Mouse (Mus musculus): ENCODE results near the gene Asb3. TPM values are rescaled to one million over a fixed set of nuclear protein-coding genes. Genes with fewer than 3 reads are reported as not detected.

Gene Asb3
- polyA plus RNA-seq, 1 experiment = 3.8 TPM

DNA sequence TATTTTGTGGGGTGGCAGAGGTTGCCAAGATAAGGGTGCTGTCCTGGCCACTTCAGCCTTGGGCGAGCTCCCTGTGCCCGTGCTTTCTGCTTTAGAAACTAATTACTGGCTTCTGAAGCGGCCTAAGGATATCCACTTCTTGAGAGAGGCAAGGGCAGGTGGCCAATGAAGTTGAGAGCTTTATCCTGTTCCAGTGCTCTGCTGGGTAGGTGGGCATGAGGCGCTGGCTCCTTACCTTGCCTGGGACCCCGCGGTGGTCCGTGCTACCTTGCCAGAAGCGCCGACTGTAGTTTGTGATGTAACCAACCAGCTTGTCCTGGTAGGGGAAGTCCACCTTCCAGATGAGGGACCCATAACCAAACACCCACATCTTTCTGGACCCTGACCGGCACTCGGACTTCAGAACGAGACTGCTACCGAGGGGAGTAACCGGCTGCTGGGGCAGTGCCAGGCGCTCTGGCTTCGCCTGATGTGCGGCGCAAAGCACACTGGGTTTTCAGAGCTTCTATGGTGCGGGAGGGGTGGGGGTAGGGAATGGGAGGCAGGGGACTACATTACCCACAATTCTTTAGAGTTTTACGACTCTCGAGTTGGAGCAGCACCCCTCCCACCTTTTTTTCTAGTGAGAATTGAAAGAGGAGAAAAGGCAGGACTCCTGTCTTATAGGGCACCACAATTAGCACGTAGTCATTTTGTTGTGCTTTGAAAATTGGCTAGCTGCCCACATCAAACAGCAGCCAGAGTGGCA is 100.8 kb downstream of the Asb3 start, which contains the start of gene Chac2:
Gene Chac2 (minus strand): TSS at position 474 of the 748 bp plus-strand sequence.
- no peak for TF ChIP-seq GATA1 (IDR thresholded peaks at IDR 0.05; ENCODE audit: low read length)

GRCm38 (mm10) chr11:30986625-30987017 is 101.4 kb downstream of the Asb3 start:
- TF ChIP-seq GATA1 (IDR thresholded peaks at IDR 0.05; ENCODE audit: low read length) = no peak

- TF ChIP-seq GATA1 (IDR thresholded peaks at IDR 0.05; ENCODE audit: low read length) = no peak
Observed at GRCm38 (mm10) chr11:30996670-30997069, 111.5 kb downstream of the Asb3 start.

GRCm38 (mm10) chr11:30998199-30998598 is 113.0 kb downstream of the Asb3 start:
- TF ChIP-seq GATA1 (IDR thresholded peaks at IDR 0.05; ENCODE audit: low read length) = no peak

DNA sequence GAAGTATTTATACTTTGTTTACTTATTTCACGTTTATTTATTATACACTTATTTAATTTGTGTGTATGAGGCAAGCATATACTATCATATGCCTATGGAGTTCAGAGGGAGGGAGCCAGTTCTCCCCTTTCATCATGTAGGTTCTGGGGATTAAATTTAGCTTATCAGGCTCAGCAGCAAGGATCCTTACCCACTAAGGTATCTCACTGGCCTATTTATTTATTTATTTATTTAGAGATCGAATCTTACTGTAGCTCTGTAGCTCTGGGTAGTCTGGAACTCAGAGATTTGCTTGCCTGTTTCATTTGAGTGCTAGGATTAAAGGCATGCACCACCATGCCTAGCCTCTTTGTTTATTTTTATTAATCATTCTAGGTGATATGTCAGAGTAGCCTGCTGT is 113.5 kb downstream of the Asb3 start:
- TF ChIP-seq GATA1 (IDR thresholded peaks at IDR 0.05; ENCODE audit: low read length) = no peak

GRCm38 (mm10) chr11:31000028-31000427 is 114.8 kb downstream of the Asb3 start:
- no peak for TF ChIP-seq GATA1 (IDR thresholded peaks at IDR 0.05; ENCODE audit: low read length)

DNA sequence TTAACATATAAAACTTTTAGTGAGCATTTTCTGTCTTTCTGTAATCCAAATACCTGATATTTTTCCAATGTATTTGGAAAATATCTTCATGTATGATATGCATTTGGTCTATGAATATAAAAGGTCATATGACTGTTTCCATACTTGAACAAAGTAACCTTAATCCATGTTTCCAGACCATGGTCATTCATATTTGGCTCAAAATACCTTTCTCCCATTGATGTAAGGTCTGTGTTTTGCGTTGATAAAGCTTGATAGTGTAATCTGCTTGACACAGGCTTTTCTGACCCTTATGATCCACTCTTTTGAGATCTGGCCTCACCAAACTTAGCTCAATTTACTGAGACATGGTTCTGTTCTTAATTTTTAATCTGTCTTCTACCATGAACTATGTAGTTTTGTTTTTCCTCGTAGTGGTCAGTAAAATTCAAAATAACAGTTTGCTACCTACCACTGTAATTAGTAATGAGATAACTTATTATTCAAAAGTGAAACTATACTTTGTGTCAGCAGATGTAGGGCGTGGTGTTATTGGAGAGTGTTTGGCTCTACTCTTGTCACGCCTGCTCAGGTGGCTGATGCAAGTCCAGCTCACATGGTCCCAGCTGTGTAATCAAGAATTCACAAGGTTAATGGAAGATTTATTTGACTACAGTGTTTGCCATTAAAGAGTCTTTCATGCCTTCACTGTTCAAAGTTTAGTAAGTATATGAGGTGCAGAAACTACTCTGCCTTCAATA is 116.1 kb downstream of the Asb3 start:
- TF ChIP-seq GATA1 (IDR thresholded peaks at IDR 0.05; ENCODE audit: low read length) = no peak

- no peak for TF ChIP-seq GATA1 (IDR thresholded peaks at IDR 0.05; ENCODE audit: low read length)
Observed at GRCm38 (mm10) chr11:31034958-31035357, 149.7 kb downstream of the Asb3 start.

DNA sequence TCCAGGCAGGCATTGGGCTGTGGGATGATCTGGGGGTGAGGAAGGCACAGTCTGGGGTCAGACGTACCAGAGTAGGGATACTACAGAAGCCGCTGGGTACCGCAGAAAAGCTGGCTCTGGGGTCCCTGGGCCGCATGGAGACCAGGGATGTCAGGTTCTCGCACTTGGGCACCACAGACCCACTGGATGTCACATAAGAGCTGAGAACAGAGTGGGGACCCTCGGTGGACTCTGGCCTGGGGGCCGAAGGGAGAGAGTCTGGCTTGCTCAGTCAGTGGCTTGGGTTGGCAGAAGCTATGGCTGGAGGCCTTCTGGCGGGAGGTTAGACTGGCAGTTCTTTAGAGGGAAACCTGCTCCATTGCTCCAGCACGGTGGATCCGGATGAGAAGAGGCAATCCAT is 204.8 kb downstream of the Asb3 start:
- no peak for TF ChIP-seq GATA1 (IDR thresholded peaks at IDR 0.05; ENCODE audit: low read length)

- TF ChIP-seq GATA1 (IDR thresholded peaks at IDR 0.05; ENCODE audit: low read length) = no peak
Observed at GRCm38 (mm10) chr11:31090478-31090978, 205.3 kb downstream of the Asb3 start.

GRCm38 (mm10) chr11:31102188-31102587 is 217.0 kb downstream of the Asb3 start:
- no peak for TF ChIP-seq GATA1 (IDR thresholded peaks at IDR 0.05; ENCODE audit: low read length)

GRCm38 (mm10) chr11:31105364-31105763 is 220.1 kb downstream of the Asb3 start:
- TF ChIP-seq GATA1 (IDR thresholded peaks at IDR 0.05; ENCODE audit: low read length) = no peak

Other genes with a start within 250 kb of the Asb3 start
- 0.28 and 1.0 TPM in 2 replicates for gene Acyp2, start 235.8 kb upstream of the Asb3 start, polyA plus RNA-seq (2012)
- gene Psme4, start 113.7 kb upstream of the Asb3 start, polyA plus RNA-seq (2012) = 7.0 and 9.1 TPM in 2 replicates
- gene Gpr75, start 58 bp upstream of the Asb3 start, polyA plus RNA-seq (2012) = not detected in 2 replicates
- gene Erlec1, start 68.9 kb downstream of the Asb3 start, polyA plus RNA-seq (2012) = 14.8 and 16.8 TPM in 2 replicates
- 1.2 and 3.9 TPM in 2 replicates for gene Chac2, start 100.9 kb downstream of the Asb3 start, polyA plus RNA-seq (2012)

Measured in G1E-ER4 (cell line).